Mouse (Mus musculus) stomach, postnatal 0 days (tissue): ENCODE data around the gene Mtus2. TPM values are rescaled to one million over a fixed set of nuclear protein-coding genes. Genes with fewer than 3 reads are reported as not detected.
"Not testable (repeated sequence)": the region's sequence is repeated elsewhere in the genome, so short reads cannot be mapped to it uniquely, and the experiment has no call there.

ENCODE experiments used
- ATAC-seq: fragments of 200-750 bp; cut with Nextera tagmentation; 2 replicates; pipeline ENCODE4 v1.8.0; 2017; ENCODE audit not compliant: low FRiP score, low TSS enrichment
- DNase-seq: peaks from one replicate; pipeline ENCODE4 v3.0.0-alpha.2; 2016; ENCODE audit warnings: low spot score
- H3K27ac ChIP-seq: fragments of 300-500 bp; sonication (generic); replicated peaks from 2 replicates; pipeline ENCODE4 v1.5.1; 2014; ENCODE audit warnings: mild to moderate bottlenecking, control low read depth
- H3K27me3 ChIP-seq: fragments of 300-500 bp; sonication (generic); 2 replicates; pipeline ENCODE4 v1.6.1; 2014; ENCODE audit warnings: low read length; ENCODE audit not compliant: control insufficient read depth, insufficient read depth
- H3K36me3 ChIP-seq: fragments of 300-500 bp; sonication (generic); 2 replicates; pipeline ENCODE4 v1.6.1; 2014; ENCODE audit warnings: low read length, mixed read lengths; ENCODE audit not compliant: control insufficient read depth, insufficient read depth
- H3K4me1 ChIP-seq: fragments of 300-500 bp; sonication (generic); replicated peaks from 2 replicates; pipeline ENCODE4 v1.6.1; 2014; ENCODE audit warnings: antibody characterized with exemption; ENCODE audit not compliant: control insufficient read depth, insufficient read depth
- H3K4me2 ChIP-seq: fragments of 300-500 bp; sonication (generic); replicated peaks from 2 replicates; pipeline ENCODE4 v1.6.1; 2014; ENCODE audit warnings: low read depth, mild to moderate bottlenecking, control low read depth, moderate library complexity
- H3K4me3 ChIP-seq: fragments of 300-500 bp; sonication (generic); 2 replicates; pipeline ENCODE4 v1.5.1; 2014; ENCODE audit warnings: low read depth, low read length, control low read depth
- H3K9ac ChIP-seq: fragments of 300-500 bp; sonication (generic); 2 replicates; pipeline ENCODE4 v1.6.1; 2014; ENCODE audit warnings: mild to moderate bottlenecking, low read length, control low read depth, mixed read lengths
- H3K9me3 ChIP-seq: fragments of 300-500 bp; sonication (generic); 2 replicates; pipeline ENCODE4 v1.6.1; 2016; ENCODE audit warnings: low read length; ENCODE audit not compliant: control insufficient read depth
- CTCF ChIP-seq: IDR thresholded peaks from 2 replicates; pipeline ENCODE4 v1.5.1; 2016; ENCODE audit warnings: antibody characterized with exemption, low read depth, mild to moderate bottlenecking, moderate library complexity
- EP300 ChIP-seq: optimal IDR thresholded peaks from 2 replicates; pipeline ENCODE3; 2016; ENCODE audit warnings: antibody characterized with exemption
- WGBS: fragments of 180-500 bp; shearing (Covaris S2); extraction: QIAGEN DNeasy Blood & Tissue Kit; methylation state at CpG from one replicate; pipeline ENCODE4 v1.1.7; 2014; 5-methylcytosine and 5-hydroxymethylcytosine counted together
- polyA plus RNA-seq: library from polyadenylated mRNA; unstranded; fragments of >200 nt; fragmentation: Nextera tagmentation; extraction: Ambion mirVana; gene quantifications from 2 replicates; pipeline ENCODE4 v1.2.1, GENCODE M21; 2015

The Mtus2 gene
- polyA plus RNA-seq, 1 experiment from 2014 or later = 12.3 TPM

GRCm38 (mm10) chr5:148160529-148161154 is 203.5 kb downstream of the Mtus2 start:
- Histone ChIP-seq H3K4me2 (no peak overlapping the region), H3K4me3 (no peak overlapping the region), H3K9me3 (no peaks in the 10 kb centered on the region), H3K36me3 (no peaks in the 10 kb centered on the region), H3K9ac (no peak overlapping the region), H3K27ac (no peak overlapping the region), H3K4me1 (no peaks in the 10 kb centered on the region), H3K27me3 (no peaks in the 10 kb centered on the region)
- WGBS = 89% methylated on average over 17 of the region's 17 CpGs
- DNase-seq (no peak), ATAC-seq (no peak)
- TF ChIP-seq EP300 (no peak), CTCF (no peak)

- no peak overlapping the region for H3K27ac ChIP-seq
- no peak overlapping the region for H3K4me2 ChIP-seq
- no peaks in the 10 kb centered on the region for H3K36me3 ChIP-seq
- ATAC-seq (no peak), DNase-seq (no peak)
- TF ChIP-seq EP300 = no peak
- TF ChIP-seq CTCF = no peak
- no peaks in the 10 kb centered on the region for H3K27me3 ChIP-seq
- WGBS = 80% methylated on average over 1 of the region's 1 CpGs
- H3K9ac ChIP-seq = no peak overlapping the region
- H3K4me3 ChIP-seq = no peak overlapping the region
- H3K9me3 ChIP-seq = no peaks in the 10 kb centered on the region
- no peaks in the 10 kb centered on the region for H3K4me1 ChIP-seq
Observed at GRCm38 (mm10) chr5:148165111-148165510, 208.0 kb downstream of the Mtus2 start.

GRCm38 (mm10) chr5:148175091-148175490 is 218.0 kb downstream of the Mtus2 start:
- no peak for DNase-seq
- no peaks in the 10 kb centered on the region for H3K27me3 ChIP-seq
- no peak overlapping the region for H3K4me2 ChIP-seq
- H3K4me1 ChIP-seq = no peaks in the 10 kb centered on the region
- H3K36me3 ChIP-seq = no peaks in the 10 kb centered on the region
- ATAC-seq = no peak
- TF ChIP-seq CTCF (no peak), EP300 (no peak)
- no peak overlapping the region for H3K27ac ChIP-seq
- 62% methylated on average over 4 of the region's 4 CpGs for WGBS
- H3K9me3 ChIP-seq = no peaks in the 10 kb centered on the region
- H3K4me3 ChIP-seq = no peak overlapping the region
- no peak overlapping the region for H3K9ac ChIP-seq

- H3K9me3 ChIP-seq = no peaks in the 10 kb centered on the region
- no peaks in the 10 kb centered on the region for H3K36me3 ChIP-seq
- H3K27me3 ChIP-seq = no peaks in the 10 kb centered on the region
- ATAC-seq = no peak
- no peak overlapping the region for H3K27ac ChIP-seq
- TF ChIP-seq CTCF (no peak), EP300 (no peak)
- H3K4me2 ChIP-seq = no peak overlapping the region
- H3K4me3 ChIP-seq = no peak overlapping the region
- 76% methylated on average over 4 of the region's 4 CpGs for WGBS
- H3K4me1 ChIP-seq = no peaks in the 10 kb centered on the region
- no peak for DNase-seq
- H3K9ac ChIP-seq = no peak overlapping the region
Observed at GRCm38 (mm10) chr5:148175742-148176426, 218.8 kb downstream of the Mtus2 start.

- not testable (repeated sequence) for H3K9me3 ChIP-seq, H3K9ac ChIP-seq, H3K27me3 ChIP-seq, H3K4me2 ChIP-seq, H3K36me3 ChIP-seq, H3K27ac ChIP-seq, DNase-seq, H3K4me1 ChIP-seq, ATAC-seq, H3K4me3 ChIP-seq
- 87% methylated on average over 8 of the region's 8 CpGs for WGBS
Observed at GRCm38 (mm10) chr5:148176539-148176938, 219.4 kb downstream of the Mtus2 start.

- no peak for TF ChIP-seq CTCF
- TF ChIP-seq EP300 = no peak
- Histone ChIP-seq H3K4me3 (no peak overlapping the region), H3K9ac (no peak overlapping the region), H3K4me2 (no peak overlapping the region), H3K36me3 (no peaks in the 10 kb centered on the region), H3K27ac (no peak overlapping the region), H3K9me3 (no peaks in the 10 kb centered on the region), H3K4me1 (no peaks in the 10 kb centered on the region), H3K27me3 (no peaks in the 10 kb centered on the region)
- DNase-seq (no peak), ATAC-seq (no peak)
- 81% methylated on average over 7 of the region's 7 CpGs for WGBS
Observed at GRCm38 (mm10) chr5:148179231-148179630, 222.1 kb downstream of the Mtus2 start.
